Mouse (Mus musculus): Measurements from ENCODE around the gene Ppp2r5e. TPM values are rescaled to one million over a fixed set of nuclear protein-coding genes. Genes with fewer than 3 reads are reported as not detected.

Ppp2r5e gene
- total RNA-seq, 2 experiments from 2014 or later = 47.1 to 53.2 TPM

- no peak for DNase-seq (ENCODE audit: low spot score in 2 of 2)
Observed at GRCm38 (mm10) chr12:75540621-75541171, 55.3 kb downstream of the Ppp2r5e start.

- no peak for DNase-seq (ENCODE audit: low spot score in 2 of 2)
Observed at GRCm38 (mm10) chr12:75539228-75539627, 56.8 kb downstream of the Ppp2r5e start.

GRCm38 (mm10) chr12:75537673-75538423 lies 58.2 kb downstream of the Ppp2r5e start:
- DNase-seq (ENCODE audit: low spot score in 2 of 2) = no peak

GRCm38 (mm10) chr12:75537019-75537672 lies 58.9 kb downstream of the Ppp2r5e start:
- no peak for DNase-seq (ENCODE audit: low spot score in 2 of 2)

- DNase-seq (ENCODE audit: low spot score in 2 of 2) = no peak
Observed at GRCm38 (mm10) chr12:75536566-75536965, 59.5 kb downstream of the Ppp2r5e start.

- DNase-seq (ENCODE audit: low spot score in 2 of 2) = no peak
Observed at GRCm38 (mm10) chr12:75533145-75533544, 62.9 kb downstream of the Ppp2r5e start.

GRCm38 (mm10) chr12:75531895-75532294 lies 64.2 kb downstream of the Ppp2r5e start:
- DNase-seq (ENCODE audit: low spot score in 2 of 2) = no peak

GRCm38 (mm10) chr12:75528857-75529808 lies 66.9 kb downstream of the Ppp2r5e start:
- DNase-seq (ENCODE audit: low spot score in 2 of 2) = no peak

GRCm38 (mm10) chr12:75528300-75528699 lies 67.7 kb downstream of the Ppp2r5e start:
- no peak for DNase-seq (ENCODE audit: low spot score in 2 of 2)

GRCm38 (mm10) chr12:75524199-75524598 lies 71.8 kb downstream of the Ppp2r5e start:
- no peak for DNase-seq (ENCODE audit: low spot score in 2 of 2)

GRCm38 (mm10) chr12:75522931-75523330 lies 73.1 kb downstream of the Ppp2r5e start:
- DNase-seq (ENCODE audit: low spot score in 2 of 2) = no peak

GRCm38 (mm10) chr12:75522360-75522759 lies 73.7 kb downstream of the Ppp2r5e start:
- DNase-seq (ENCODE audit: low spot score in 2 of 2) = no peak

- no peak for DNase-seq (ENCODE audit: low spot score in 2 of 2)
Observed at GRCm38 (mm10) chr12:75520395-75520794, 75.7 kb downstream of the Ppp2r5e start.

GRCm38 (mm10) chr12:75519181-75519940 lies 76.7 kb downstream of the Ppp2r5e start:
- no peak for DNase-seq (ENCODE audit: low spot score in 2 of 2)

- DNase-seq (ENCODE audit: low spot score in 2 of 2) = no peak
Observed at GRCm38 (mm10) chr12:75515301-75515906, 80.6 kb downstream of the Ppp2r5e start.

GRCm38 (mm10) chr12:75511520-75511919 lies 84.5 kb downstream of the Ppp2r5e start:
- no peak for DNase-seq (ENCODE audit: low spot score in 2 of 2)

- no peak for DNase-seq (ENCODE audit: low spot score in 2 of 2)
Observed at GRCm38 (mm10) chr12:75504991-75505650, 90.9 kb downstream of the Ppp2r5e start.

GRCm38 (mm10) chr12:75502664-75503063 lies 93.4 kb downstream of the Ppp2r5e start:
- no peak for DNase-seq (ENCODE audit: low spot score in 2 of 2)

- no peak for DNase-seq (ENCODE audit: low spot score in 2 of 2)
Observed at GRCm38 (mm10) chr12:75497698-75498097, 98.3 kb downstream of the Ppp2r5e start.
